Mouse (Mus musculus): ENCODE measurements around the gene Spata48.

DNA sequence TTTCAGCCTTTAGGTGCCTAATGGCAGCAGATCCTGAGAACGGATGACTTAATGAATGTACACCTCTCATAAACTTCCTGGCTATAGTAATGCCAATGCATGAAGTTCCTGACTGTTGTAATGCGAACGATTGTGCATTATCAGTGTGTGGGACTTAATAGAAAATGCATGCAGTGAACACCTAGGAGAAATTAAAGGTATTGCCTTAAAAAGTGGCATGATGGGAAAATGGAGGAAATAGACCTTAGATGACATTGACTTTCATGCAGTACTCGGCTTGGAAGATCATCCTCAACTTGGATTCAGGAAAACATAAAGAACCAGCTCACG lies 632 bp downstream of the Spata48 start:
- no peak for TF ChIP-seq POLR2A (IDR thresholded peaks at IDR 0.05; ENCODE audit: borderline replicate concordance, insufficient read depth, low read length)
- no peak for TF ChIP-seq CTCF (IDR thresholded peaks at IDR 0.05; ENCODE audit: borderline replicate concordance, insufficient read depth, low read depth, low read length)
